Mouse (Mus musculus) liver, adult 2 months (tissue): ENCODE data around the gene Nfkbia. TPM values are rescaled to one million over a fixed set of nuclear protein-coding genes. Genes with fewer than 3 reads are reported as not detected.

Source experiments
- DNase-seq: peaks from one replicate; pipeline ENCODE4 v3.0.0-alpha.2; 2011; ENCODE audit warnings: low read depth, low spot score; ENCODE audit errors: extremely low read depth
- H3K27ac ChIP-seq: fragments of 200-500 bp; replicated peaks from 2 replicates; pipeline ENCODE4 v1.5.1; 2012; ENCODE audit warnings: low read depth, mild to moderate bottlenecking, control low read depth, inconsistent platforms, low read length; ENCODE audit not compliant: insufficient read depth
- H3K27me3 ChIP-seq: fragments of 200-500 bp; 2 replicates; pipeline ENCODE4 v1.6.1; 2012; ENCODE audit warnings: mild to moderate bottlenecking, moderate library complexity, low read length, inconsistent platforms; ENCODE audit not compliant: control insufficient read depth, insufficient read depth
- H3K36me3 ChIP-seq: fragments of 200-500 bp; 2 replicates; pipeline ENCODE4 v1.6.1; 2012; ENCODE audit warnings: low read length, inconsistent platforms; ENCODE audit not compliant: control insufficient read depth, insufficient read depth
- H3K4me1 ChIP-seq: fragments of 200-500 bp; 2 replicates; pipeline ENCODE4 v1.6.1; 2011; ENCODE audit warnings: low read length; ENCODE audit not compliant: control insufficient read depth, insufficient read depth
- H3K4me3 ChIP-seq: fragments of 200-500 bp; 2 replicates; pipeline ENCODE4 v1.5.1; 2011; ENCODE audit warnings: low read depth, mild to moderate bottlenecking, control low read depth, low read length, moderate library complexity; ENCODE audit not compliant: insufficient read depth
- H3K79me2 ChIP-seq: fragments of 200-500 bp; 2 replicates; pipeline ENCODE4 v1.6.1; 2012; ENCODE audit warnings: inconsistent platforms, mild to moderate bottlenecking, low read length, moderate library complexity; ENCODE audit not compliant: control insufficient read depth, insufficient read depth
- H3K9ac ChIP-seq: fragments of 200-500 bp; 2 replicates; pipeline ENCODE4 v1.6.1; 2012; ENCODE audit warnings: low read depth, mild to moderate bottlenecking, control low read depth, inconsistent platforms, low read length
- CTCF ChIP-seq: fragments of 200-500 bp; IDR thresholded peaks from 2 replicates; pipeline ENCODE4 v1.5.1; 2011; ENCODE audit warnings: low read depth, low read length, control low read depth
- POLR2A ChIP-seq: fragments of 200-500 bp; IDR thresholded peaks from 2 replicates; pipeline ENCODE4 v1.6.1; 2011; ENCODE audit warnings: low read length, control low read depth; ENCODE audit not compliant: insufficient read depth; ENCODE audit errors: extremely low read depth
- WGBS: fragments of 180-500 bp; shearing (Covaris S2); methylation state at CpG from one replicate; pipeline ENCODE4 v1.1.7; 2018; 5-methylcytosine and 5-hydroxymethylcytosine counted together
- polyA plus RNA-seq: library from polyadenylated mRNA; depleted of rRNA; stranded (reverse); fragments of >200 nt; gene quantifications from 2 replicates; pipeline ENCODE4 v1.2.3, GENCODE M21; 2012
- total RNA-seq: library from RNA; depleted of rRNA; stranded (reverse); fragments of >200 nt; gene quantifications from 2 replicates; pipeline ENCODE4 v1.2.3, GENCODE M21; 2014

Nfkbia gene
- total and polyA plus RNA-seq, 2 experiments: 76.4 to 85.6 TPM

GRCm38 (mm10) chr12:55447396-55447760 lies 45.1 kb downstream of the Nfkbia start:
- no peak overlapping the region for H3K4me3 ChIP-seq
- H3K27me3 ChIP-seq: no peaks in the 10 kb centered on the region
- TF ChIP-seq CTCF: no peak
- TF ChIP-seq POLR2A: no peak
- 86% methylated on average over 11 of the region's 11 CpGs for WGBS
- H3K79me2 ChIP-seq: no peaks in the 10 kb centered on the region
- H3K9ac ChIP-seq: no peak overlapping the region
- no peak for DNase-seq
- no peaks in the 10 kb centered on the region for H3K36me3 ChIP-seq
- H3K4me1 ChIP-seq: peaks cover 6% of the 10 kb centered on the region; the same call in 1 of the 2 replicates
- peak overlapping the region; percentile 43 for H3K27ac ChIP-seq

- whole genome bisulfite sequencing: 47% methylated on average over 13 of the region's 13 CpGs
- Histone ChIP-seq H3K79me2 (no peaks in the 10 kb centered on the region), H3K4me3 (no peak overlapping the region), H3K9ac (no peak overlapping the region), H3K36me3 (no peaks in the 10 kb centered on the region), H3K27ac (peak overlapping the region; percentile 43), H3K27me3 (no peaks in the 10 kb centered on the region), H3K4me1 (peaks cover 6% of the 10 kb centered on the region; the same call in 1 of the 2 replicates)
- DNase-seq: peak; percentile 62
- TF ChIP-seq CTCF: no peak
- TF ChIP-seq POLR2A: no peak
Measured at GRCm38 (mm10) chr12:55446746-55447395, 45.6 kb downstream of the Nfkbia start.

- Histone ChIP-seq H3K27me3 (no peaks in the 10 kb centered on the region), H3K9ac (no peak overlapping the region), H3K27ac (peak overlapping the region; percentile 43), H3K4me1 (peaks cover 6% of the 10 kb centered on the region; the same call in 1 of the 2 replicates), H3K79me2 (no peaks in the 10 kb centered on the region), H3K36me3 (no peaks in the 10 kb centered on the region), H3K4me3 (no peak overlapping the region)
- TF ChIP-seq CTCF (no peak), POLR2A (no peak)
- WGBS: 89% methylated on average over 4 of the region's 4 CpGs
- no peak for DNase-seq
Measured at GRCm38 (mm10) chr12:55446366-55446745, 46.1 kb downstream of the Nfkbia start.

GRCm38 (mm10) chr12:55445583-55445982 lies 46.9 kb downstream of the Nfkbia start:
- H3K36me3 ChIP-seq: no peaks in the 10 kb centered on the region
- H3K27me3 ChIP-seq: no peaks in the 10 kb centered on the region
- DNase-seq: no peak
- no peak overlapping the region for H3K27ac ChIP-seq
- no peak overlapping the region for H3K9ac ChIP-seq
- H3K79me2 ChIP-seq: no peaks in the 10 kb centered on the region
- H3K4me3 ChIP-seq: no peak overlapping the region
- TF ChIP-seq POLR2A (no peak), CTCF (no peak)
- WGBS: 77% methylated on average over 4 of the region's 4 CpGs
- H3K4me1 ChIP-seq: peaks cover 8% of the 10 kb centered on the region

- no peaks in the 10 kb centered on the region for H3K36me3 ChIP-seq
- TF ChIP-seq CTCF (no peak), POLR2A (no peak)
- no peak overlapping the region for H3K9ac ChIP-seq
- no peaks in the 10 kb centered on the region for H3K79me2 ChIP-seq
- H3K4me1 ChIP-seq: peaks cover 15% of the 10 kb centered on the region
- DNase-seq: no peak
- WGBS: over 99% methylated on average over 4 of the region's 4 CpGs
- H3K4me3 ChIP-seq: no peak overlapping the region
- no peaks in the 10 kb centered on the region for H3K27me3 ChIP-seq
- no peak overlapping the region for H3K27ac ChIP-seq
Measured at GRCm38 (mm10) chr12:55444031-55444451, 48.4 kb downstream of the Nfkbia start.
